Mouse (Mus musculus) urinary bladder, adult 18-20 months (tissue): ENCODE measurements around the gene Xcl1.
A peak's percentile ranks its signal among the peaks of the same experiment; 100 is the strongest.

Source experiments
- DNase-seq, 2 experiments: peaks; one replicate each; pipeline ENCODE4 v3.0.0; 2022; ENCODE audit warnings: low spot score in 2 of 2, mixed read lengths in 2 of 2

The Xcl1 gene

DNA sequence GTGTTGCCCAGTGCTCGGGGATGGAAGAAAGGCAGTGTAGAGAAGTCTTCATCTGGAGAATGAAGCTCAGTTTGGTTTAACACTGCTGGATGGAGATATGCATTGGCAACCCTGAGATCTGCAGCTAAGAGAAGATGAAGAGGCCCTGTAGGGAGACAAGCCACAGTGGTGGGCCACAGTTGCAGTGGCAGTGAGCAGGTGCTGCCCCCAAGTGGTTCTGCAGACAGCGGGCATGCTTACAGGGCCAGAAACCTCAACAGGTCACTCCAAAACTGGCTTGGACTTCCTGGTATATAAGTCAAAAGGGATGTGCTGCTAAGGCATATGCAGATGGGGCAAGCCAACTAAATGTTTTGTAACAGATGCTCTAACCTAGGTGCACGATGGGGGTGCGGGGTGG lies 30.3 kb downstream of the Xcl1 start:
- peak; percentile 13 to 18 for DNase-seq

DNA sequence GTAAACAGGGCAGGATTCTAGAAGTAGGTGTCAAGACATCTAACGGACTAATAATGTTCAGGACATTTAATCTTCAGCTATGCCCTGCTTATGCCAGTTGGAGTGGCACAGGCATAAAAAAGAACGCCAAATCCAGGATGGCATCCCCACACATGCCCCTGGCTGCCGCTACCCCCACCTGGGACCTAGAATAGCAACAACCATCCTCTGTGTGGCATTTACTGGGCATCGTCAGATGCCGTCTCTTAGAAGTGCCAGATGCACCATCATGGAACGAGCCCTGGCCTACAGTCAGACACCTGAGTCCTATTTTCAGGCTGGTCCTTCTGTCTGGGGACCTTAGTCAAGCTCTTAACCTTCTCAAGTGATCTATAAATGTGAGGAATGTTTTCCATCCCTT lies 34.6 kb downstream of the Xcl1 start:
- DNase-seq: no peak

DNA sequence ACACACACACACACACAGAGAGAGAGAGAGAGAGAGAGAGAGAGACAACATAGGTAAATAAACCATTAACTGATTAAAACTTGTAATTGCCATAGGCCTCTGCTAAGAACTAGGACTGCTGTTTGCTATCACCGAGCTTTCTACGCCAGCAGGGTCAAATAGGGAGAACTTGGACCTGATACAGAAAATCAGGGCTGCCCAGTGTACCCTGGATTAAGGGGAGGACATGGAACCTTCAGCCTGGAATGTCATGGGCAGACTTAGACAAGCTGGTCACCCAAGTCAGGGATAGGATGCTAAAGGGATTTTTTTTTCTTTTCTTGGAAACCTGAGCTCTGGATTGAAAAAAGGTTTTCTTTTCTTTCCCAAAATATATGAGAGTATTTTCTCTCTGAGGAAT lies 35.1 kb downstream of the Xcl1 start:
- no peak for DNase-seq

DNA sequence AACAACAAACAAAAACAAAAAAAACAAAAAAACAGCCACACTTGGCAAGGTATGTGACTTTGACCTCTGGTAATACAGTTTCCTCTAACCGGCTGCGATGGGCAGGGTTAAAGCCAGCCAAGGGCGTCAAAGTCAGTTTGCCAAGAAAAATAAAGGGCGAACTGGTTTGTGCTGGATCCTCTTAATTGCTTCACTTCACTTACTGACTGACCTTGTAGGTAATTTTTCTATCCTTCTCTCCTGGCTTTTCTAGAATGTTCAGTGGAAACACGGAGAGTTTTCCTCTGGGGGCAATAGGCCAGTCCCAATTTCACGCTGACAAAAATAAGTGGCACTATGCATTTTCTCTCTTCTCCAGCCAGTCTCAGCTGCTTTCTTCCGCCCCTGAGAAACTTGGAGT lies 35.8 kb downstream of the Xcl1 start:
- DNase-seq: no peak

DNA sequence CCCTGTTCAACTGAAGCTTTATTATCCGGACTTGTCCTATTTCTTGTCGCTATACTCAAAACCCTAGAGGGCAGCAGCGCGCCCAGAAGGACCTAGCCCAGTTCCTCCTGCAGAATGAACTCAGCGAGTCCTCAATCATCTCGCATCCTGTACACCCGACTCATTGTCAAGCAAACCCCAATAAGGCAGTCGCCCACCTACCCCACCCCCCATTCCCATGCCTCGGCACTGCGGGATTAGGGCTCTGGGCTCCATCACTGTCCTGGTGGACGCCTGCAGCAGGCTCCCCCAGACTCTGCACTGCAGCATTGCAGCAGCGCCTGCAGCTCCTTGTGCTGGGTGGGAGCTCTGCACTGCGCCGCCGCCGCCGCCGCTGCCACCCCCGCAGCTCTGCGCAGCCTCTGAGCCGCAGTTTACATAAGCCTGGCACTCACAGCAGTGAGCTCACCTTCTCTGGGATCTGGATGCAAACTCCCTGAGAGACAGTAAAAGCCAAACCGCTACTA lies 36.4 kb downstream of the Xcl1 start:
- DNase-seq: peak; percentile 56 to 63

DNA sequence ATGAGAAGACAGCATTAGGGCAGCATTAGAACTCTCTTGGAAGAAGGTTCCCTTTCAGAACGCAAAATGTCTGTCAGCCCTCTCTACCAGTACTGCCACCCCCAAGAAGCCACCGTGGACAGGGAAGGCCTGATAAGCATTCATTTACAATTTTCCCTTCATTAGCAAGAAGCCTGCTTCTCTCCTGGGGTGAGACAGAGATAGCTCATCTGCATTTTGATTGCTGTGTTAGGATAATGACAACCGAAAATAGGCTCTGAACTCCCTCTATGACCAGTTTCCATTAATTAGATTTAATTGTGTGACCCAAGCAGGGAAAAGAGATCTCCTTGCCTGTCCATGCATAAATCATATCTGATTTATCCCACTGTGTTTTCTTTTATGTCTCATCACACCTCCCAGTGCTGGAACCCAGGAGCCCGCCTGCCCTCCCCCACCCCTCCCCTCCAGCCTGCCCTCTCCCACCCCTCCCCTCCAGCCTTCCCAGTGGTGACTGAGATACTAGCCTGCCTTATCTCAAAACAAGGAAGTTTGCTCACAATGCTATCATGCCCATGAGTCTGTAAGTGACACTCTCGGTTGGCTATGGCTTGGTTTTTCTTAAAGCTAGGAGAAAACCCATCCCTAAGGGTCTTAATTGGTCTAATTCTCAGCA lies 38.0 kb downstream of the Xcl1 start:
- no peak for DNase-seq

DNA sequence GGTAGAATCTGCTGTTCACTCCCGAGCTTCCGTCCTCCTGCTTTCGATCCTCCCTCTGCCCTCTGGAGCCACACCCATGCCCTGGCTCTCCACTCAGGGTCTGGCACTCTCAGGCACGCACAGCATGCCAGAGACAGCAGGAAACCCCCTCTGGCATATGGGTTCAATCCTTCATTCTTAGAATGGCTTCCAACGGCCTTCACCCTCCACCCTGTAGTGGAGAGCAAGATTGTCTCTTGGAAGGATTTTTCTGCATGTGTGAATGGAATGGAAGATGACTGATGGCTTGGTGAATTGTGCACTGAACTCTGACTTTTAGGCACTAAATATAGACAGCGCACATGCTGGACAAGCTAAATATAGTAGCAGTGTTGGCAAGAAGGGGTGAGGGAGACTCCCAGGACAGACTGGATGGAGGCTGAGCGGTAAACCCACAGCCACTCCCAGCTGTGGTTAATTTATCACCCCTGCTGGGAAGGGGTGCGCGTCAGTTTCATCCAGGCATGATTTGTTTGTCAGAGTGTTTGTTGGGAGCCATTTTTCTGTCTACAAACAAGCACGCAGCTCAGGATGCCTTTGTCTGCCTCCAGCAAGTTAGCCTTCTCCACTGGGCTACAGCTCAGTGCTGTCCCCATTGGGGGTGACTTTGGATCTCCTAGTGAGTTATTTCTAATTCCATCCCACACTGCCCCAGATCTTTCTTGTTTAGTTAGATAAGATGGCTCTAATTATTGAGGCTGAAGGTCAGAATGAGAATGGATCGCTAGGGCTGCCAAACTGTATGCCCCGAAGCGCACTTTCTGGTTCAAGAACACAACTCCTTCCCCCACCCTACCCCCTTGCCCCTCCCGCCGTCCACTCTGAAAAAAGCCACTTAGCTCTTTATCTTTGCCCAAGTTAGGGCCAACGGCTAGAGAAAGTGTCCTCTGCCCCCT lies 38.8 kb downstream of the Xcl1 start:
- no peak for DNase-seq

DNA sequence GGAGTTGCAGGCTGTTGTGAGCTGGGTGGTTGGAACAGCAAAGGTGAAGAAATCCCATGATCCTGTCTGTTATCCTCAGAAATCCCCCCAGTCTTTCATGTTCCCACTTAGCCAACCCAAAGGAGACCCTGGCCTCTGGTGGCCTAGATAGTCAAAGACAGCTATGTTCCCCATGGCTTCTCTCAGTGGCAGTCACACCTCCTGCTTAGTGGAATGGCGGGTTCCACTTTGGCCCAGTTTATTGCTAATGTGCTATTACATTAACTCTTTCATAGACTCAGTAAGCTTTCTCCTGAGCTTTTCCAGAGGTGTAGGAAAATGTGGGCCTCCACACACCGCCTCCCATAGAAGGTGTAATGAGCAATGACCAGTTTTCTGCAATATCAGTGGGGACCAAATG lies 39.5 kb downstream of the Xcl1 start:
- DNase-seq: no peak

DNA sequence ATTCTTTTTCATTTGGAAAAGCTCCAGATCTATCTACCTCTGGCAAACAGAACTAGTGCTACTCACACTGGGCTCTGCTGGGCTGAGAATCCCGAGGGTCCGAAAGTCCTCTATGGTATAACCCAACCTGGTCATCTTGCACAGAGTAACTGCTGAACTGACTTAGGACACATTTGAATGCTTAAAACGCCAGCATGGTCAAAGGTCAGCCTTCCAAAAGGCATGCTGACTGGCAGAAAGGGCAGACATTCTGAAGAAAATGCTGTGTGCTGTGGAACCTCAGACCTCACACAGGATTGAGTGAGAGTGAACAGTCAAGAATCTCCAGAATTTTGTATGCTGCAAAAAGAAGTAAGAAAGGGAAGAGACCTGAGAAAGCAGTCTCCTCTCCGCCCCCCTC lies 45.0 kb downstream of the Xcl1 start:
- no peak for DNase-seq

DNA sequence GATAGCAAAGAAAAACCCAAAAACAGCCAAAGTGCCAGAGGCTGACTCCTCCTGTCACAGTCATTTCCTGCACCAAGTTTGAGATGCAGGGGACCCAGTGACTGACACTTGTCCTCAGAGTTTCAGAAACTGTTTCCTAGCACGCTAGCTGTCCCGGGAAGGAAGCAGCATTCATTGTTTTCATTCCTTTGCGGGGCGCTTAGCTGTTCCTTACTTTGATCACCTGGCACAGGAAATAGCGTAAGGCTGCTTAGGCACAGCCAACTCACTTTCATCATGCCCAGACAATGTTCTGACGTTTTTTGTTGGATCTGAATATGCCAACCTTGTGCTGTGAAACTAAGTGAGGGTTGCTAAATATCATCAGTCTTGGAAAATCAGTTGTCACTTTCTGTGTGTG lies 46.8 kb downstream of the Xcl1 start:
- DNase-seq: no peak

DNA sequence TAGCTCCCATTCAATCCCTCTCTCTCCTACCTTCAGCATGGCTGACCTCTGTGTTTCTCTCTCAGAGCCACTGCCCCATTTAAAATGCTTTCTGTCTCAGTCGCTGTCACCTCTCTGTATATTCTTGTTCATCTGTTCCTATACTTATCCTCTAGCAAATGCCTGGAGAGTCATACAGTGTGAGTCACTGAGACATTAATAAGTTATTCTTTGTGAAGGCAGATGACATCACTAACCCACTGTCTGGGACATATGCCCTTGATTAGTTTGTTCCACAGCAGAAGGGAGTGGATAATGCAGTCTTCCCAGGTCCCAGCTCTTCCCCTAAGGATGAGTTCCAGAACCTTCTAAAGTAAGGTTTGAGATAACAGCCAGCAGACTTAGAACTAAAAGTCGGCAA lies 47.6 kb downstream of the Xcl1 start:
- no peak for DNase-seq

DNA sequence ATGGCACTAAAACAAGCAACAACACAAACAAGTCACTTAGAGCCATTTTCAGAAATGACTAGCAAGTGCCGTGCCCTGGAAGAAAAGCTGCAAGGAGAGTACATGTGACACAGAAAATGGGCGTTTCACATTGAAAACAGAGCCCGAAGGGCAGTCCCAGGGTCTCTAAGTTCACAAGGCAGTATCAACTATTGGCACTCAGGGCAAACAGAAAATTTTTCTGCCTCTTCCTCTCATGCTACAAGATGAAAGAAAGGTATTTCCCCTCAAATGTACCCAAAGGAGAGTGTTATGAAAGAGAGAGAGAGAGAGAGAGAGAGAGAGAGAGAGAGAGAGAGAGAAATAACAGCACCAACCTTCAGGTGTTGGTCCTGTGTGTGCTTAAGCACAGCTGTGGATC lies 53.4 kb downstream of the Xcl1 start:
- DNase-seq: no peak
